Mouse (Mus musculus): Measurements from ENCODE around the gene Tmem106c.

DNA sequence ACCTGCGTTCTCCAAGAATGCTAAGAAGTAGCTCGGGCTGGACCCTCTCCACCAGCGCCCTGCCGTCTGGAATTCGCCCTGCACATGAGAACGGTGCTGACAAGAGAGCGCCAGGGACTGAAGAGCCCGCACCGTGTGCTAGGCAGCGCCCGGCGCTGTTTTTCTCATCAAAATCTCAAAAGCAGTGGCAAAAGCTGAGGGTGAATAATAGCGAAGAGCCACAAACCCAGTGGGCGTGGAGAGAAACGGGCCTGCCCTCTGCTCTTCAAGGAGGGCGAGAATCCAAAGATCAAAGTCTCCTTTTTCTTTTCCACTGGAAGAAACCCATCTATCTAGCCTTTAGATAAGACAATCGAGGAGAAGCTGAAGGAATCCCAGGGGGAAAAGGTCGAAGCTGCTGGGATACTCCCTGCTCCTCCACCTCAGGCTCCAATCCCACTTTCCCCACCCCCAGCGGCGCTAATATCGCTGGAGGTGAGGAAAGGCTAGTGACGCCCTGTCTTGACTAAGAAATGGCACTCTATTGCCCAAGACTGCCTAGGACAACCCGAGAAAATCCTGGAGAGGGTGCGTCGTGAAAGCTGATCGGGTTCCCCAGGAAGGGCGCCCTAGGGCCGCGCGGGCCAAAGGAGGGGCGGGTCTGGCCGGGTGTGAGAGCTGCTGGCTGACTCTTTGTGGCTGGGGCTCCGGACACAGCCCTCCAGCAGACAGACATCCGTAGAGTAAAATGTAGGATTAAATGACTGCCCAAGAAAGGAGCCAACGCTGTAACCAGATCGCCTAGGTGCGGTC, 37.5 kb downstream of the Tmem106c start:
- TF ChIP-seq CTCF (IDR thresholded peaks at IDR 0.05; ENCODE audit: low read depth), result no peak
- no peak for TF ChIP-seq EP300 (IDR thresholded peaks at IDR 0.05; ENCODE audit: low read depth)

Data from liver, postnatal 0 days (tissue).